Mouse (Mus musculus) lung, adult 2 months (tissue): ENCODE results near the gene Elane.

Source experiments
- CTCF ChIP-seq: fragments of 200-500 bp; IDR thresholded peaks from 2 replicates; pipeline ENCODE4 v1.5.1; 2011; ENCODE audit warnings: mild to moderate bottlenecking, low read length, control low read depth; ENCODE audit not compliant: insufficient read depth
- POLR2A ChIP-seq: fragments of 200-500 bp; IDR thresholded peaks from 2 replicates; pipeline ENCODE4 v1.6.1; 2011; ENCODE audit warnings: low read depth, mild to moderate bottlenecking, control low read depth, low read length, borderline replicate concordance; ENCODE audit errors: extremely low read depth

- no peak for TF ChIP-seq CTCF
- TF ChIP-seq POLR2A, result no peak
These were observed 46.7 kb downstream of the Elane start for GRCm38 (mm10) chr10:79932736-79933135.
